Mouse (Mus musculus): ENCODE data around the gene Pigb. TPM values are rescaled to one million over a fixed set of nuclear protein-coding genes. Genes with fewer than 3 reads are reported as not detected.

Pigb gene
- total RNA-seq, 2 experiments from 2014 or later: 1.8 to 2.5 TPM

- DNase-seq: no peak
Observed at GRCm38 (mm10) chr9:73045711-73046110, 5.5 kb upstream of the Pigb start.

- DNase-seq: peak in 1 of 2 experiments; percentile 23
Observed at GRCm38 (mm10) chr9:73045204-73045603, 5.0 kb upstream of the Pigb start.

DNA sequence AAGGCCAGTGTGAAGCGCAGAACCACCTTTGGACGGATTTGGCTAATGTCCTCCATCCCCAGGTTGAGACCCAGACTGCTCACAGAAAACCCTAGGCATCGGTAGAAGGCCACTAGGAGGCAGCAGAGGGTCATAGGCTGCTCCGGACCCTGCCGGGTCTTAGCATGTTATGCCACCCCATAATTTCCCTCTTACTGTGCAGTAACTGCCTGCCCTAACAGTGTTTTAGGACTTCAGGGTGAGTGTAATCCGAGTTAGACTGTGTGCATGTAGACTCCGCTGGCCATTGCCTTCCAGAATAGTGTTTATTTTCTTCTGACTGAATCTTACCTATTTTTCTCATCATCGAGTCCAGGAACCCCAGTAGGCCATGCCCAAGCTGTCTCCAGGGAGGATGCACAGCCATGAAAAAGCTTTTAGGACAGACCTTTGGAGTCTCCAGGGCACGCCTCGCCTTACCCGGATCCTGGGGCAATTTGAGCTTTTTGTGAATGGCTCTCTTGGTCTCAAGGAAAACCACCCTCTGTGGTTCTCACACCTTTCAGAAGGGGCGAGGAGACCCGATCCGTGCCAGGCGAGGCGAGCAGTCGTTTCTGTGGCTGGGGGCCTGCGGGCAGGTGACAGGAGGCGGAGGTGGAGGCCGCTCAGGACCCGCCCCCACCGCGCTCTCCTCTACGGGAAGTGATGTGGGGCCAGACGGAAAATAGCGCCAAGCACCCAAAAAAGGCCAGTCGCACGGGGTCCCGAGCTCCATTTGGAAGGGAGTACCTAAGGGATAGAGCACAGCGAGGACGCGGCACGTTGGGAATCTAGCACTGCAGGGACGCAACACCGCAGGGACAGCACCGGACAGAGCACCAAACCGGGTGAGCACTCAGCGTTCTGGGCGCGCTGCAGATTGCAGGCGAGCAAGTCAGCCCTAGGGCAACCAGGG is 4.2 kb upstream of the Pigb start, which contains the start of gene Rab27a:
TSS of gene Rab27a (plus strand) at position 709 of the 934 bp plus-strand sequence.
- DNase-seq: peak; percentile 85 to 91

GRCm38 (mm10) chr9:73039222-73039945 is 794 bp downstream of the Pigb start:
- peak; percentile 95 for DNase-seq

DNA sequence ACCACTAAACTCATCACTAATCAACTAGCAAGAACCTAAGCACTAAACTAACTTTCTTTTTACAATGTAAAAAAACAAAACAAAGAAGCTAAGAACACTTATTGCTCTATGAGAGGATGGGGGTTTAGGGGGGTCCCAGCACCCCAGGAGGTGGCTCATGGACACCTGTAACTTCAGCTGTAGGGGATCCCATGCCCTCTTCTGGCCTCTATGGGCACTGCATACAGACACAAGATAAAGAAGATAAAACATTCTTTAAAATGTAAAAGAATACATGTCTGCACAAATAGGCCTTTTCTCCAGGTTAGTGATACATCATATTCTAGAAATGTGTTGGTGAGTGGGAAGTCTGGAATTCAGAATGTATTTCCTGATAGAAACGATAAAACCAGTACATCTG is 6.8 kb downstream of the Pigb start:
- DNase-seq: no peak

DNA sequence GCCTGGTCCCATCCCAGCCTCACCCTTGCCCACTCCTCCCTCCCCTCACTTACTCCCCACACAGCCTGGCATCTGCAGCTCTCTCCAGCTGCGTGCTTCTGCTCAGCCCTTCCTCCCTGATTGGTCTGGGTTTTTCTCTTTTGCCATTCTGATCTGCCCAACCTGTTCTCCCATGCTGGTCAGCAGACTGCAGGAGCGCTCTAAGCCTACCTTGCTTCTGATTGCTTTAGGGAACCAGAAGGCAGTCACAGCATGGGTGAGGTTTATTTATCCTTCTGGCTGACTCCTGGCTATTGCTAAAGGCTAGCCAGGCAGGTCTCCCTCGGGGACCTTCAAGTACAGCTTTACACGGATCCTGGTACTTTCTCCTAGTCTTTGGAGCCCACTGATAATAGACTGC is 8.8 kb downstream of the Pigb start:
- no peak for DNase-seq

DNA sequence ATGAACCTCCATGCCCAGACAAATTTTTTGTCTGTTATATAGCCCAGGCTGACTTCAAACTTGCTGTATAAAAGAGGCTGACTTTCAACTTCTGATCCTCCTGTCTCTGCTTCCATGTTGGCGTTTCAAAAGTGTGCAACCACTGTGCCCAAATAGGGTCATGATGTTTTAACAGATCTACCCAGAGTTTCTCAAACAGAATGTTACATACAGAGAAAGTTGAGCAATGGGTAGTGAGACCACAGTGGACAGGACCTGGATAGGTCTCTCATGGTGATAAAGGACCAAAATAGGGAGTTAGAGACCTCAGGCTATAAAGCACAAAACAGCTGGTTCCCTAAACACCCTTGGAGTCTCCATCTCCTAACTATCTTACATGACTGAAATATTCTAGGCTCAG is 9.7 kb downstream of the Pigb start:
- no peak for DNase-seq

GRCm38 (mm10) chr9:73025818-73026636 is 14.2 kb downstream of the Pigb start:
- DNase-seq: peak in 1 of 2 experiments; percentile 12

- no peak for DNase-seq
Observed at GRCm38 (mm10) chr9:73020566-73021097, 19.5 kb downstream of the Pigb start.

GRCm38 (mm10) chr9:73019841-73020240 is 20.3 kb downstream of the Pigb start:
- no peak for DNase-seq

GRCm38 (mm10) chr9:73014724-73015123 is 25.5 kb downstream of the Pigb start:
- no peak for DNase-seq

DNA sequence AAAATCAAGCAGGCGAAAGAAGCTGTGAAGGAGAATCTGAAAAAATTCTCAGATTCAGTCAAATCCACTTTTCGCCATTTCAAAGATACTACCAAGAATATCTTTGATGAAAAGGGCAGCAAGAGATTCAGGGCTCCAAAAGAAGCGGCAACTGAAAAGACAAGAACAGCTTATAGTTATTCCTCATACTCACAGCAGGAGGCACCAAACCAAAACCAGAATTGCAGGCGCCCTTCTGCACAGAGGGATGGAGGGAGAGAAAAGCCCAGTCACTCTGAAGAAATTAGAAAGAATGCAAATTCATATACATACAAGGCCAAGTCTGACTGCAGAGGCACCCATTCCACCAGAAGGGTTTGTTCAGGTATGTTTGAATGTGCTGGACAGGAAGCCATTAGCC is 27.5 kb downstream of the Pigb start:
- DNase-seq: no peak

DNA sequence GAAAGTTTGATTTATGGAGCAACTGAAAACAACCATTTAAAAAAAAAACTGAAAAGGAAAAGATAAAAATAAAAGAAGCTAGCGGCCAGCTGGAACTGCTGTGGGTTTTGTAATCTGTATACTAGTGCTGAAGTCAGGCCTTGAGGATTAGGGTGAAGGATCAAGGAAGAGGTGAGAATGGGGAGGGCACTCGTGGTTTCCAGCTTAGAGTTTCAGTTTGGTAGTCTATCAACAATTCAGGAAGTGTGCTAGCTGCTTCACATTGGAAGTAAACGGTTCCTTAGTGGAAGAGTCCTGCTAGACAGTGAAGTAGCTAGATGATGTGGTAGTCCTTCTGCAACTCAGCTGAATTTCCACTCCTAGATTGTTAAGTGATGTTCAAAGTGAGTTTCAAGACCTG is 31.8 kb downstream of the Pigb start:
- DNase-seq: no peak

GRCm38 (mm10) chr9:73006175-73006574 is 34.0 kb downstream of the Pigb start:
- DNase-seq: no peak

GRCm38 (mm10) chr9:73005106-73005505 is 35.1 kb downstream of the Pigb start:
- no peak for DNase-seq

DNA sequence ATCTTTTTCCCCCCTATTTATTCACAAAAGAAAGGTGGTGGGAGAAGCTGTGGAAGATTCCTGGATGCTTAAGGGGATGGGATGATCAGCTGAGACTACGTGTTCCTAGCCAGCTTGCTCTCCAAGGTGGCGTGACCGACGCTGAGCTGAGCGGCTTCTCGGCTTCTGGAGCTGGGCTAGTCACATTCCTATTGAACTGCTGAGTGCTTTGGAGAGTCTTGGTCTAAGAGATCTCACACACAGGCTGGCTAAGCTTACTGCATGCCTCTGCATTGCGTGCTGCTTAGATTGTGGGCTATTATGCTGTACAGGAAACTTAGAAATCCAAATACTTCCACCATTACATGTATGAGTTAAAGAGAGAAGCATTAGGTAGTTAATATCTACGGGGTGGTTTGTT is 36.1 kb downstream of the Pigb start:
- no peak for DNase-seq

DNA sequence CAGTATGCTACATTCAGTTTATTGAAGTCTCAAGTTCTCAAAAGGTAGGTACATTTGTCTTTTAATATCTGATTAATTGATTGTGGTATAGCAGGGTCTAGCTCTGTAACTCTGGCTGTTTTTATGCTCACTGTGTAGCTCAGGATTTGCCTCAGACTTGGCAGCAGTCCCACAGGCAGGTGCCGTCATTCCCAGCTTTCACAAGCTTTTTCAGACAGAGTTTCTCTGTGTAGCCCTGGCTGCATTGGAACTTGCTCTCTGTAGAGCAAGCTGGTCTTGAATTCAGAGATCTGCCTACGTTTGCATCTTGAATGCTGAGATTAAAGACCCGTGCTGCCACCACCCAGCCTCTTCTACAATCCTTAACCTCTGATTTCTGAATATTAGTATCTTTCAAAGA is 38.0 kb downstream of the Pigb start:
- DNase-seq: no peak

GRCm38 (mm10) chr9:73001314-73002011 is 38.7 kb downstream of the Pigb start:
- DNase-seq: no peak

GRCm38 (mm10) chr9:73000487-73000886 is 39.7 kb downstream of the Pigb start:
- DNase-seq: no peak

GRCm38 (mm10) chr9:72996806-72997205 is 43.4 kb downstream of the Pigb start:
- no peak for DNase-seq

GRCm38 (mm10) chr9:72996167-72996566 is 44.0 kb downstream of the Pigb start:
- no peak for DNase-seq
